Mouse (Mus musculus): Measurements from ENCODE around the gene Gripap1. TPM values are rescaled to one million over a fixed set of nuclear protein-coding genes. Genes with fewer than 3 reads are reported as not detected.

Gene Gripap1
- polyA plus RNA-seq, 1 experiment from 2014 or later: 67.4 TPM

DNA sequence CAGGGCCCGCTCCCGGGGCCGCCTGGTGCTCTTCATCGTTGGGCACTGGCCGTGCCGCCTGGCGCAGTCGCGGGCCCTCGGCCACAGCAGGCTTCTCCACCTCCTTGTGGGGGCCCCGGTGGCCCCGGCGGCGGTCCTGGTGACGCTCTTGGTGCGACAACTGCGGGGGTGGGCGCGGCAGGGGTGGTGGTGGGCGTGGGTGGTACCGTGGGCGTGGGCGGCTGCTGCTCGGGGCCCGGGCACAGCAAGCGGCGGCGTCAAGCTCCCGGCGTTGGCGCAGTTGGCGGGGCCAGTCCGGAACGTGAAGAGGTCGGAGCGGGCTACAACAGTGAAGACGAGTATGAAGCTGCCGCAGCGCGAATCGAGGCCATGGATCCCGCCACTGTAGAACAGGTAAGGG is 52.8 kb downstream of the Gripap1 start:
- no peaks in the 10 kb centered on the region for H3K27me3 ChIP-seq (replicated peaks)
- H3K4me2 ChIP-seq: peak overlapping the region; percentile 66
- H3K4me3 ChIP-seq (replicated peaks): peak overlapping the region; percentile 65
- peaks cover 29% of the 10 kb centered on the region for H3K4me1 ChIP-seq
- no peak for ATAC-seq (ENCODE audit: low FRiP score)
- peak overlapping the region; percentile 92 for H3K27ac ChIP-seq (replicated peaks)
- peak overlapping the region; percentile 72 for H3K9ac ChIP-seq (replicated peaks)
- WGBS: 21% methylated on average over 40 of the region's 42 CpGs
- no peaks in the 10 kb centered on the region for H3K9me3 ChIP-seq (replicated peaks)
- no peaks in the 10 kb centered on the region for H3K36me3 ChIP-seq

DNA sequence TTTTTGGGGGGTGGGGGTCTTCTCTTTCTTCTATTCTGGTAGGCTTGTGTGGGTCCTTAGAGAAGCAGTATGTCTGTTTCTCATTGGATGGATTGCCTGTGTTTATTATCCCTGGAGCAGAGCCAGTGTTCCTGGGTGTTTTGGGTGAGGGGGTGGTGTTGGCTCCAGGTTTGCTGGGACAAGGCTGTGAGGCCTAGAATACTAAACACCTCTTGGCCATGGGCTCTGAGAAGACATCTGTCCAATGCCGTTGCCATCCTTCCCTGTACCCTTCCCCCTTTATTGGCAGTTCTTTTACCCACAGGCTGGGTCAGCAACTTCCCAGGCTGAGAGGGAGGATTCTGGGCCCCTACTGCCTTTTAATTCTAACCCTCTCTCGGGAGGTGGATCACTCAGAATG is 58.3 kb downstream of the Gripap1 start:
- H3K9me3 ChIP-seq (replicated peaks): no peaks in the 10 kb centered on the region
- no peaks in the 10 kb centered on the region for H3K36me3 ChIP-seq
- no peak overlapping the region for H3K27ac ChIP-seq (replicated peaks)
- WGBS: 61% methylated on average over 2 of the region's 2 CpGs
- ATAC-seq (ENCODE audit: low FRiP score): no peak; the same call in 1 of the 2 replicates
- H3K4me1 ChIP-seq: peaks cover 27% of the 10 kb centered on the region
- H3K4me3 ChIP-seq (replicated peaks): no peak overlapping the region
- H3K27me3 ChIP-seq (replicated peaks): no peaks in the 10 kb centered on the region
- H3K9ac ChIP-seq (replicated peaks): no peak overlapping the region
- no peak overlapping the region for H3K4me2 ChIP-seq

DNA sequence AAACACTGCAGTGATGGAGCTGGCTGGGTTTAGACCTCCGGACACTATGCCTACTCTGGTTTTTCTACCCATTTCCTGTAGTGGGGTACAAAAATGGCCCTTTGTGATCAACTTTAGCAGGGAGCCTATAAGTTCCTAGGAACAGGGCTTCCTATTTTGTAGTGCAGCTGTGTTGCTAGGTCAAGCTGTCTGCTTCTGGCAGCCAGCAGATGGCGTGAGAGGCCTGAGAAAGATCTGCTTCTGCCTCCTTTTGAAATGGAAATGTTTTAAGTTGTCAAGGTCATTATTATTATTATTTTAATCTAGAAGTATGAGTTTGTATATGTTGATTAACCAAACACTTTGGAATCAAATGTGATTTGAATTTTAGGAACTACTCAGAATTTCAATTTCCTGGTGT is 65.0 kb downstream of the Gripap1 start:
- H3K4me2 ChIP-seq: no peak overlapping the region
- H3K9me3 ChIP-seq (replicated peaks): no peaks in the 10 kb centered on the region
- H3K4me1 ChIP-seq: no peaks in the 10 kb centered on the region
- no peak overlapping the region for H3K4me3 ChIP-seq (replicated peaks)
- 49% methylated on average over 2 of the region's 2 CpGs for WGBS
- H3K36me3 ChIP-seq: no peaks in the 10 kb centered on the region
- no peak overlapping the region for H3K27ac ChIP-seq (replicated peaks)
- H3K9ac ChIP-seq (replicated peaks): no peak overlapping the region
- no peak for ATAC-seq (ENCODE audit: low FRiP score)
- H3K27me3 ChIP-seq (replicated peaks): no peaks in the 10 kb centered on the region

DNA sequence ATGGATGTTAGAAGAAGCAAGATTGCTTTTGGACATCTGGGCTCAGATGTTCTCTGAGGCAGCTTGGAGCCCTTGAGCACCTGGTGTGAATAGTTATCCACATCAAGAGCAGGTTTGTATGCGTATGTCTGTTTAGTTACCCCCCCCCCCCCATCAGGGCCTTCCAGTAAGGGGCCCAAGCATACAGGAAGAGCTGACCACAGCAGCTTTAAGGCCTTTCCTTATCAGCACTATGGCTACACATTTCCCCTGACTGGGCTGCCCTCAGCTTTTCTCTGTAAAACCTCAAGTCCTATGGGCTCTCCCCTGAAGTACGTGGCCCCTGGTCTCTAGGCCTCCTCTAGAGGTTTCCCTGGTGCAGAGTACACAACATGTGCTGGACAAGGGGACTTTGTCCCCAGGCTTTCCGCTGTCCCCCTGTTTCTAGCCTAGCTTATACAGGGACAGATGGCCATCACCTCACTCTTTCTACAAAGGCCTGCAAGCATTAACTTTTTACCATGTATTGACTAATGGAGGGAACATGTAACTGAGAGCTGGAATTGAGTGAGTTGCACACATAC is 69.7 kb downstream of the Gripap1 start:
- no peak overlapping the region for H3K4me2 ChIP-seq
- H3K36me3 ChIP-seq: no peaks in the 10 kb centered on the region
- no peaks in the 10 kb centered on the region for H3K4me1 ChIP-seq
- 86% methylated on average over 3 of the region's 3 CpGs for WGBS
- no peak for ATAC-seq (ENCODE audit: low FRiP score)
- no peak overlapping the region for H3K9ac ChIP-seq (replicated peaks)
- H3K9me3 ChIP-seq (replicated peaks): no peaks in the 10 kb centered on the region
- H3K27ac ChIP-seq (replicated peaks): no peak overlapping the region
- H3K4me3 ChIP-seq (replicated peaks): no peak overlapping the region
- no peaks in the 10 kb centered on the region for H3K27me3 ChIP-seq (replicated peaks)

DNA sequence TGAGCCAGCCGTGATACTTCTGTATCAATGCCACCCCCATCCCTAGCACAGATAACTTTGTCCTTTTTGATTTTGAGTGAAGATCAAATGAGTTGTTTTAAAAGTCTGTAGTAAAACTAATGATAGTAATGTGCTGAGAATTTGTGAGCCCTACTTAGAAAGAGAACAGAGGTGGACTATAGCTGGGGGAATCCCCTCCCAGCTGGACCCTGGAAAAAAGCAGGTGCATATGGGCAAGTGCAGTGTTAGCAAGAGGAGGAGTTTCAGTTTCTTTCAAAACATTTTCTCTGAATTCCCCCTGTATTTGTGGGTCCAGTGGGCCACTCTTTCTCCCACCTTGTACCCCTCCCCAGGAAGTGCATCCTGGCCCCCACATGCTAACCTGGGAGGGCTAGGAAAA is 73.6 kb downstream of the Gripap1 start:
- ATAC-seq (ENCODE audit: low FRiP score): no peak
- no peaks in the 10 kb centered on the region for H3K4me1 ChIP-seq
- WGBS: 89% methylated on average over 1 of the region's 1 CpGs

DNA sequence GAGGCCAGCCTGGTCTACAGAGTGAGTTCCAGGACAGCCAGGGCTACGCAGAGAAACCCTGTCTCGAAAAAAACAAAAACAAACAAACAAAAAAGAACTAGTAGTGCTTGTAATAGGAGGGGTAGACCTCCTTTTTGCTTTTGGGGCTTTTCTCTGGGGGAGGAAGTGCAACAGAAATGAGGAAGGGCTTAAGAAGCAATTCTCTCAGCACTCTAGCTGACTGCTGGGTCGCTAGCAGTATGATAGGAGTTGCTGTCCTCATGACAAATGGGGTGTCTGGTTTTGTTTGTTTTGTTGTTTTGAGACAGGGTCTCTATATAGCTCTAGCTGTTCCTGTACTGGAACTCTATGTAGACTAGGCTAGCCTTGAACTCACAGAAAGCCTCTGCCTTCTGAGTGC is 75.0 kb downstream of the Gripap1 start:
- Histone ChIP-seq H3K4me1 (no peaks in the 10 kb centered on the region), H3K27ac (replicated peaks) (no peak overlapping the region), H3K4me3 (replicated peaks) (no peak overlapping the region), H3K4me2 (no peak overlapping the region), H3K9ac (replicated peaks) (no peak overlapping the region), H3K36me3 (0 out of 2 replicates have a peak, but pooled peaks cover 7% of the 10 kb centered on the region), H3K27me3 (replicated peaks) (no peaks in the 10 kb centered on the region), H3K9me3 (replicated peaks) (no peaks in the 10 kb centered on the region)
- ATAC-seq (ENCODE audit: low FRiP score): no peak
- WGBS: 76% methylated on average over 3 of the region's 3 CpGs

More for the DNA sequence above, 73.6 kb downstream of the Gripap1 start:
- no peaks in the 10 kb centered on the region for H3K27me3 ChIP-seq (replicated peaks)
- H3K27ac ChIP-seq (replicated peaks): no peak overlapping the region
- H3K9ac ChIP-seq (replicated peaks): no peak overlapping the region
- no peak overlapping the region for H3K4me3 ChIP-seq (replicated peaks)
- H3K36me3 ChIP-seq: 0 out of 2 replicates have a peak, but pooled peaks cover 3% of the 10 kb centered on the region
- H3K4me2 ChIP-seq: no peak overlapping the region
- no peaks in the 10 kb centered on the region for H3K9me3 ChIP-seq (replicated peaks)

DNA sequence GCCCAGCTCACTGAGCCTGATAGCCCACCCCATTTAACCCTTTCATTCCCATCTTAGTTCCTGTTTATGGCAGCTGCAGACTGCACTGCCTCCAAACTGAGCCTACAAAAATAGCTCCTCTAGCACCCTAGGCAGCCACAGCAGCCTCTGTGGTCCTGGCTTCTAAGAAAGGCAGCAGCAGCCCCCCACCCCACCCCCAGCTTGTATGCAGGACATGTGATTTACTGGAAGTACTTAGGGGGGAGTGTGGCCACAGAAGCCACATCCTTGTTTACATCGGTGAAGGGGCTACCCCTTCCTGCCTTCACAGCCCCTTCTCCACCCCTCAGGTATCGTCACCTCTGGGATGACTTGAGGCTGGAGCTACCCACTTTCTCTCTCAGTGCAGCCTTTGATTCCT is 75.8 kb downstream of the Gripap1 start:
- Histone ChIP-seq H3K27me3 (replicated peaks) (no peaks in the 10 kb centered on the region), H3K9ac (replicated peaks) (no peak overlapping the region), H3K4me1 (no peaks in the 10 kb centered on the region), H3K4me2 (no peak overlapping the region), H3K27ac (replicated peaks) (no peak overlapping the region), H3K9me3 (replicated peaks) (no peaks in the 10 kb centered on the region), H3K4me3 (replicated peaks) (no peak overlapping the region), H3K36me3 (0 out of 2 replicates have a peak, but pooled peaks cover 7% of the 10 kb centered on the region)
- ATAC-seq (ENCODE audit: low FRiP score): no peak
- 69% methylated on average over 2 of the region's 2 CpGs for WGBS

DNA sequence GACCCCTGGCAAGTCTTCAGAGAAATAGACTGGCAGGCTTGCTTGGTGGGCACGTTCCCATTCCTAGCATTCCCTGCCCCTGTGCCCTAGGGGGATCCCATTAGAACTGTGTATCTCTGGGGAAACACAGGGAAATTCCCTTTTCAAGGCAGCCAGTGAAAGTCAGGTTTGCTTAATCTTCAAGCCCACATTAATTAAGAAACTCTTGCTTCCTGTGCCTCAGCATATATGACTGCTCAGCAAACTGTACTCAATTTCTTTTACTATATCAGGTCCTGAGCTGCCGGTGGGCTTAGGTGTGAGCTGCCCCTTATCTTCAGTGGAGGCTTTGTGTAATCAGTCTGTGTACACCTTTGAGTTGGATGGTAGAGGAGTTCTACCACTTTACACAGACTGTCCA is 76.2 kb downstream of the Gripap1 start:
- WGBS: 70% methylated on average over 2 of the region's 2 CpGs
- Histone ChIP-seq H3K9me3 (replicated peaks) (no peaks in the 10 kb centered on the region), H3K36me3 (0 out of 2 replicates have a peak, but pooled peaks cover 7% of the 10 kb centered on the region), H3K27ac (replicated peaks) (no peak overlapping the region), H3K4me3 (replicated peaks) (no peak overlapping the region), H3K27me3 (replicated peaks) (no peaks in the 10 kb centered on the region), H3K4me2 (no peak overlapping the region), H3K4me1 (no peaks in the 10 kb centered on the region), H3K9ac (replicated peaks) (no peak overlapping the region)
- ATAC-seq (ENCODE audit: low FRiP score): no peak

DNA sequence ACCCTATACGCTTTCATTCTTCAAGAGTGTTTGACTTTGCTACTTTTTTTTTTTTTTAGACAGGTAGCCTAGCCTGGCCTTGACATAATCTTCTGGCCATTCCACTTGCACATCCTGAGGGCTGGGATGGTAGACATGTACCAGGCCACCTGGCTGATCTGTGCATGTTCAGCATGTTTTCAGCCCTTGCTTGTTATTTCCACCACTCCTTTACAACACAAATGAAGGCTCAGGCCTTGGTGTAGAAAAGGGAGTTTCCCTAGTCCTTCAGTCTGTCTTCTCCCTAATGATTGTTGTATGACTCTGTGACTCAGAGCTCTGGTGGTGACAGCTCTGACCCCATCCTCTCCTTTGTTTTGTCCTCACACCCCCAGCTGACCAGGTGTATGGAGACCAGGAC is 77.6 kb downstream of the Gripap1 start:
- H3K4me2 ChIP-seq: no peak overlapping the region
- no peaks in the 10 kb centered on the region for H3K4me1 ChIP-seq
- H3K27me3 ChIP-seq (replicated peaks): no peaks in the 10 kb centered on the region
- ATAC-seq (ENCODE audit: low FRiP score): no peak
- 90% methylated on average over 1 of the region's 1 CpGs for WGBS
- H3K9ac ChIP-seq (replicated peaks): no peak overlapping the region
- H3K36me3 ChIP-seq: 0 out of 2 replicates have a peak, but pooled peaks cover 7% of the 10 kb centered on the region
- H3K27ac ChIP-seq (replicated peaks): no peak overlapping the region
- no peaks in the 10 kb centered on the region for H3K9me3 ChIP-seq (replicated peaks)
- no peak overlapping the region for H3K4me3 ChIP-seq (replicated peaks)

DNA sequence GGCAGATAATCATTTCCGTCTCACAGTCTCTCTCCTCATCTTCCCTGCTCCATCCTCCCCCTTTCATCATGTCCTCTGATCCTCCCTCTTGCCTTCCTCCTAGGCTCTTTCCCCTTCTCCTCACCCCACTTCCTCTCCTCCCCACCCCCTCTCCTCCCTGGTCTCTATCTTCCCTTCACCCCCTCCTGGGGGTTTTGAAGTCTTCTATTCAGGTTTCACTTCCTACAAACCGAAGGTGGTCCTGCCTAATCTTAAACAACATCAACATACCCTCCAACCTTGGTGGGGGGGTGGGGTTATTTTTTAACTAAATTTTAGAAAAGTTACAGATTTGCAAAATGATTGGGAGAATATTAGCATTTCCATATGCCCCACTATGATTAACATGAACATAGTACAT is 78.9 kb downstream of the Gripap1 start:
- Histone ChIP-seq H3K27me3 (replicated peaks) (no peaks in the 10 kb centered on the region), H3K9ac (replicated peaks) (no peak overlapping the region), H3K9me3 (replicated peaks) (no peaks in the 10 kb centered on the region), H3K36me3 (peaks cover 10% of the 10 kb centered on the region; the same call in 1 of the 2 replicates), H3K4me3 (replicated peaks) (no peak overlapping the region), H3K4me2 (no peak overlapping the region), H3K27ac (replicated peaks) (no peak overlapping the region), H3K4me1 (no peaks in the 10 kb centered on the region)
- WGBS: 52% methylated on average over 2 of the region's 2 CpGs
- no peak for ATAC-seq (ENCODE audit: low FRiP score)

DNA sequence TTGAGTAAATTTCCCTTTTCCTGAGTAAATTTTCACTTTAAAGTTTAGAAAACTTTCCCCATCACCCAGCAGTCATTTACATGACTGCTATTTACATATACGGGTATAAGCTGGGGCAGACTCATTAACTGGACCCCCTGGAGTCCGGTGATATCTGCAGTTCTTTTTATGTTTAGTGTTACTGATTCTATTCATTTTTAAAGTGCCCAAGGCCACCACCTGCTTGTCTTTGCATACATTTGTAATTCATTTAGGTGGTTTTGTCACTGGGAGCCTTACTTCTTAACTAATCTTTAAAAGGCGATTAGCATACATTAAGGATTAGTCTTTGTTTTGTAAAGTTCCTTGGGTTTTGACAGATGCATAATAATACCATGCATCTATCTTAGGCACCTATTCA is 80.3 kb downstream of the Gripap1 start:
- no peak overlapping the region for H3K4me3 ChIP-seq (replicated peaks)
- WGBS: 40% methylated on average over 3 of the region's 3 CpGs
- H3K27ac ChIP-seq (replicated peaks): no peak overlapping the region
- H3K36me3 ChIP-seq: peaks cover 13% of the 10 kb centered on the region; the same call in 1 of the 2 replicates
- H3K9ac ChIP-seq (replicated peaks): no peak overlapping the region
- no peaks in the 10 kb centered on the region for H3K9me3 ChIP-seq (replicated peaks)
- no peak for ATAC-seq (ENCODE audit: low FRiP score)
- no peaks in the 10 kb centered on the region for H3K4me1 ChIP-seq
- H3K27me3 ChIP-seq (replicated peaks): no peaks in the 10 kb centered on the region
- no peak overlapping the region for H3K4me2 ChIP-seq

All from neural tube, embryonic 15.5 days (tissue).